Mouse (Mus musculus): ENCODE measurements at regions not wholly inside any gene's neighbourhood (a gene's known extent, or its start where the extent isn't known, plus 50 kb on each side); places are given as distances from the start of the nearest gene placed in this dataset.

DNA sequence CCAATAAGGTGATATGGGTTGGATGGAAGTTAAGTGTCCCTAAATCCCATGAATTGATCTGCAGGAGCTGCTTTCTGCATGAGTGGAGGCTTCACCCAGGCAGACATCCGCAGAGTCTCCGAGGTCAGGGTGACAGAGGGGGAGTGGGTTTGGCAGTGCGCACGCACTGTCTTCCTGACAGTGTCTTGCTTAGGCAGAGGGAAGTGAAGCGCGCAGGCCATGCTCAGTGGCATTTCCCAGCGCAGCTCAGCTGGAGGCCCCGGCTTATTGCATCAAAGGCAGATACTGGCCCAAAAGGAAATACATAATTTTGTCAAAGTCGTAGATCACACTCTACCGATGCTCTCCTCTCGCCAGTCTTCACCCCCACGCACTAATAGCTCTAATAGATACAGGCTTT is 252.7 kb upstream of the Dnajc24 start:
- TF ChIP-seq CTCF (IDR thresholded peaks at IDR 0.05; ENCODE audit: insufficient read depth, low read length) = no peak
- TF ChIP-seq POLR2A (IDR thresholded peaks at IDR 0.05; ENCODE audit: borderline replicate concordance, extremely low read depth, low read depth, low read length) = no peak

Data from lung, adult 2 months (tissue).